Mouse (Mus musculus) frontal cortex, postnatal 25 days (tissue): Measurements from ENCODE around the gene Zdhhc19.

Experiments used
- DNase-seq, 2 experiments: peaks; one replicate each; pipeline ENCODE4 v3.0.0; 2022; ENCODE audit warnings: low spot score in 2 of 2

The Zdhhc19 gene

GRCm38 (mm10) chr16:32550487-32550886, 54.4 kb downstream of the Zdhhc19 start:
- DNase-seq: no peak

DNA sequence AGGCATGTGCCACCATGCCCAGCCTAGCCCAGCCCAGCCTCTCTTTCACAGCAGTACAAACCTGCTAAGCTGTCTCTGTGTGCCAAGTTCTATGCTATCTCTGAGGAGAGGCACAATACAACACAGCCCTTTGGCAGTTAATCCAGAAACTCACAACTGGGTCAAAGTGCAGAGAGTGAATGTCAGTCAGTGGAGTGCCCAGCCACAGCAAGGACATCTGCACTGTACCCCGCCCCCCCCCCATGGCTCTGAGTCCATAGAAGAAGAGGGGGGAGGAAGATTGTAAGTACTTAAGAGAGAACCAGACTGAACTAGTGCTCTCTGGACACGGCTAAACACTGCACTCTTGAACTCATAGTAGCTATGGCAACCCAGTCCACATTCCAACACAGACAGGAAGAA, 55.3 kb downstream of the Zdhhc19 start:
- no peak for DNase-seq

GRCm38 (mm10) chr16:32555588-32555987, 59.5 kb downstream of the Zdhhc19 start:
- no peak for DNase-seq

- no peak for DNase-seq
Measured at GRCm38 (mm10) chr16:32559493-32559892, 63.4 kb downstream of the Zdhhc19 start.

DNA sequence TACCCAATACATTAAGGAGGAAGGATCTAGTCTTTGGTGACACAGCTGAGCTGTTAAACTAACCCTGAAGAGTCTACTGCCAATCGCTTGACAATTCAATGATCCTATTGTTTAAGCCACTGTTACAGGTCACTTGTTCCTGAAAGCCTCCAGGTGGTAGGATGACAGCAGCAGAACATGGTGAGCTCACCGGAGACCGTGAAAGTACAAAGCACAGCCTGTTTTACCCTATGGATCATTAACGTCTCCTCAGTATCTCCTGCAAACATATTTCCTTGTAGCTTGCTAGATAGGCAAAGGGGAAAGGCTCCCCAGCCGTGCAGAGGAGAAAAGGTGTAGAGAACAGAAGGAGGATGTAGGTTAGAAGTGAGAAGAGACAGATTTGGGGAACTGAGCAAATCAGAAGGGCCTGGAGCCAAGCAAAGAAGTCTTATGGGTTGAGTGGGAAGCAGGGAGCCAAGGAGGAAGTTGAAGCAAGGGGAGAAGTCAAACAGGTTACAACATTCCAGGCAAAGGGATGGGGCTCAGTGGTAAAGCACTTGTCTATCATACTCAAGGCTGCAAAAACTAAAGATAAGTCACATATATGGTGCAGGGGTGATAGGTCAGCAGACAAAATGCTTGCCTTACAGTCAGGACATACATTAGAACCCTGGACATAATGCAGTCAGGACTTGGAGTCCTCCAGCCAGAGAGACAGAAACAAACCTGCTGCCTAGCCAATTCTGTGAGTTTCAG, 67.2 kb downstream of the Zdhhc19 start:
- no peak for DNase-seq

GRCm38 (mm10) chr16:32567282-32567681, 71.2 kb downstream of the Zdhhc19 start:
- DNase-seq: no peak

GRCm38 (mm10) chr16:32568401-32568800, 72.3 kb downstream of the Zdhhc19 start:
- DNase-seq: no peak

DNA sequence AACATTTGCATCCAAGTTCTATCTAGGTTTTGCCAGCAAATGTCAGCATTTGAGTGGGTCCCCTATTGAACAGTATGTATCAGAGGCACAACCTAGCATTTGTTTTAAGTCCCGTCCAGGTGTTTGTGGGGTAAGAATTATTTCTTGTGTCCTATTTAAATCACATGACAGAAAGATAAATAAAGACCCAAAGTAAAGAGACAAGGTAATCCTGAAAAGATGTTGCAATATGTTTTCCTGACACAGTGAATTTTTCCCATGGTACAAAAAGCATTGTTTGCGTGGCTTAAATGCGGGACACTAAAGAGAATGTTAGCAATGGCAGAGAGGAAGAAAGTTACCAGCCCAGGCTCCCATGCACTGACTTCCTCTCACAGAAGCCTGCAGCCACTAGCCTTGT, 74.0 kb downstream of the Zdhhc19 start:
- no peak for DNase-seq

DNA sequence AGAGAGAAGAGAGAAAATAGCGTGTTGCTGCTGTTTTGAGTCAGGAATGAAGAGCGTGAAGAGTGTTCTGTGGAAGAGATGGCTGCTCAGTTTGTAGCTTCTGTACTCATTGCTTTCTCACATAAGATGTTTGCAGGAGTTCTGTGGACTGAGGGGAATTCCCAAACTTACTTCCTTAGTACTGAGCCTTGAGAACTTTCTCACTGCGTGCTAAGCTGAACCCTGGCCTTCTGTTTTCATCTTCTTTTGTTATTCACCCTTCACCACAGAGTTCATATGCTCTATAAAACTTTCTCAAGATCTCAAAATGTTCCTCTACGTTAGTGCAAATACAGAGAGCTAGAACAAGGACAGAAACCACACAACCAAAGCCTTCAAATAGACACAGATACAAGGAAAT, 76.5 kb downstream of the Zdhhc19 start:
- no peak for DNase-seq

- DNase-seq: no peak
Measured at GRCm38 (mm10) chr16:32586482-32586881, 90.4 kb downstream of the Zdhhc19 start.

DNA sequence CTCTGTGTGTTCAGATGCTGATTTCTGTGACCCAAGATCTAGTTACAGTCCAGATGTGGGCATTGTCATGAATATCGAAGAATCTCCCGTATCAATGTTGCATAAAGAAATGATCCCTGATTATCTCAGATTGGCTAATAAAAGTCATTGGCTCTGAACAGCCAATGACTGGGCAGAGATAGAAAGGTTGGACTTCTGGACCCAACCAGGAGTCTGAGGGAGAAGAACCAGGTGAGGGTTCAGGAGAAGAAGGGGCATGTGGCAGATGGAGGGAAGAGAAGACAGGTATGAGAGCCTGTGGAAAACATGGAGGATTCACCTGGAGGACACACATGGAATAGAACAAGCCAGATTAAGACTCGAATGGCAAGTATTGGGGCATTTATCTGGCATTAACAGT, 92.5 kb downstream of the Zdhhc19 start:
- no peak for DNase-seq

GRCm38 (mm10) chr16:32591521-32591920, 95.5 kb downstream of the Zdhhc19 start:
- no peak for DNase-seq

GRCm38 (mm10) chr16:32593283-32593805, 97.3 kb downstream of the Zdhhc19 start:
- no peak for DNase-seq

- DNase-seq: no peak
Measured at GRCm38 (mm10) chr16:32593916-32594315, 97.9 kb downstream of the Zdhhc19 start.

- no peak for DNase-seq
Measured at GRCm38 (mm10) chr16:32594701-32595100, 98.6 kb downstream of the Zdhhc19 start.

DNA sequence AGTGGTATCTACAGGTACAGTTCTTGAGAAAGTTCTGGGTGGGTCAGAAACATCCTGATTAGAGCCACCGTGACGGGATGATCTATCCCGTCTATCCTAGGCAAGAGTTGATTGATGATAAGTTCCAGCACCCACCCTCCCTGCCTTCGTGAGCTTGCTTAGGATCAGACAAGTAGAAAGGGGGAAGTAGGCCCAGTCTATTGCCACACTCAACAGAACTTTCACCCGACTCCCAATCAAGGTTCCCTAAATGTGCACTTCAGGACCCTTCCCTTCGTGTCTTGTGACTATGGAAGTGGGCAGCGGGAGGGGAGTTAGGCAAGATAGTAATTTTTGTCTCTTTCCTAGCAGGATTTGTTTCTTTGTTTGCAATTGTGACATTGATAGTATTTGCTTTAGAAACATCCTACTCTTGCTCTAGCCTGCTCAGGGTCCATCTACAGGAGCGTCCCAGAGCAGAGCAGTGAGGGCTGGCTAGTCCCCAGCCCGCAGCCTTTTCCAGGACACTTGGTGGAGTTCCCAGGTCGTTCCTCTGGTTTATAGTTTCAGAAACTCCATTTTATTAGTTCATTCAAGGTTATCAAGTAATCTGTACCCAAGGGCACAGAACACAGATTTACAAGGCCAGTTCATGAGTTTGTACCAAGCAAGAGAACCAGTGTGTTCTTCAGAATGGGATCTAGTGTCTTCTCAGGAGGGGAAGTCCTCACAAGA, 99.2 kb downstream of the Zdhhc19 start:
- DNase-seq: no peak

DNA sequence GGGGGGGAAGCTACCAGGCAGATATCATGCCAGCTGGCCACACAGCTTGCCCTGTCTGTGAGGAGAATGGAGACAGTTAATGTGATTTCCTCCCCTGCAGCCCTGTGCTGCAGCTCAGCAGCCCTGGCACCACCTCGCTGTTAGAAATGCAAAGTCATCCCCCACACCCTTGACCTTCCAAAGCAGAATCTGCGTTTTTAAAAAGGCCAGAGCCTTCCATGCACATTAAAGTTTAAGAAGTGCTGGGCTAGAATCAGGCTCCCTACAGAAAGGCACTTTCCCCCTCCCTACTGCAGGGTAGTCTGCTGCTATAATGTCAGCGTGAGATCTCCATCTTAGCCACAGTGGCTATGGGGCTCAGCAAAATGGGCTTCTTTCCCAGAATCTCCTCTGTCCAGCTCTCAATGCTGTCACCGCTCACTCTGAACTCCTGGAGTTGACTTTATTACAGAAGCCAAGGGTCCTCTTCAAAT, 101.9 kb downstream of the Zdhhc19 start:
- DNase-seq: no peak

- DNase-seq: no peak
Measured at GRCm38 (mm10) chr16:32599151-32599550, 103.1 kb downstream of the Zdhhc19 start.

- DNase-seq: no peak
Measured at GRCm38 (mm10) chr16:32602193-32602685, 106.2 kb downstream of the Zdhhc19 start.

GRCm38 (mm10) chr16:32607562-32608343, 111.7 kb downstream of the Zdhhc19 start:
- DNase-seq: no peak

- DNase-seq: no peak
Measured at GRCm38 (mm10) chr16:32608344-32608711, 112.3 kb downstream of the Zdhhc19 start.
